Mouse (Mus musculus) embryonic facial prominence, embryonic 15.5 days (tissue): ENCODE results near the gene Tpm3. TPM values are rescaled to one million over a fixed set of nuclear protein-coding genes. Genes with fewer than 3 reads are reported as not detected.

Source experiments
- ATAC-seq: fragments of 200-750 bp; cut with Nextera tagmentation; 2 replicates; pipeline ENCODE4 v1.8.0; 2017; ENCODE audit warnings: low read depth, moderate TSS enrichment; ENCODE audit not compliant: insufficient number of reproducible peaks, low FRiP score, low TSS enrichment
- H3K27ac ChIP-seq: fragments of 300-500 bp; sonication (generic); replicated peaks from 2 replicates; pipeline ENCODE4 v1.5.1; 2015; ENCODE audit warnings: mild to moderate bottlenecking, inconsistent platforms
- H3K27me3 ChIP-seq: fragments of 300-500 bp; sonication (generic); 2 replicates; pipeline ENCODE4 v1.6.1; 2015; ENCODE audit warnings: inconsistent platforms
- H3K36me3 ChIP-seq: fragments of 300-500 bp; sonication (generic); 2 replicates; pipeline ENCODE4 v1.6.1; 2015; ENCODE audit warnings: mild to moderate bottlenecking, inconsistent platforms
- H3K4me1 ChIP-seq: fragments of 300-500 bp; sonication (generic); 2 replicates; pipeline ENCODE4 v1.6.1; 2015; ENCODE audit warnings: inconsistent platforms
- H3K4me2 ChIP-seq: fragments of 300-500 bp; sonication (generic); replicated peaks from 2 replicates; pipeline ENCODE4 v1.6.1; 2015; ENCODE audit warnings: mild to moderate bottlenecking, inconsistent platforms
- H3K4me3 ChIP-seq: fragments of 300-500 bp; sonication (generic); replicated peaks from 2 replicates; pipeline ENCODE4 v1.5.1; 2015; ENCODE audit warnings: mild to moderate bottlenecking, inconsistent platforms
- H3K9ac ChIP-seq: fragments of 300-500 bp; sonication (generic); 2 replicates; pipeline ENCODE4 v1.6.1; 2015; ENCODE audit warnings: inconsistent platforms
- H3K9me3 ChIP-seq: fragments of 300-500 bp; sonication (generic); replicated peaks from 2 replicates; pipeline ENCODE4 v1.6.1; 2016; ENCODE audit warnings: inconsistent platforms
- WGBS: fragments of 180-500 bp; shearing (Covaris S2); methylation state at CpG from one replicate; pipeline ENCODE4 v1.1.7; 2015; 5-methylcytosine and 5-hydroxymethylcytosine counted together
- microRNA counts: library from miRNA; unstranded; fragments of <30 nt; microRNA quantifications from one replicate; lab custom pipeline; 2016
- microRNA-seq: library from miRNA; unstranded; fragments of <30 nt; microRNA quantifications from one replicate; pipeline ENCODE4, GENCODE M21; 2016; ENCODE audit warnings: borderline number of aligned reads
- polyA plus RNA-seq: library from polyadenylated mRNA; unstranded; fragments of >200 nt; fragmentation: Nextera tagmentation; extraction: Ambion mirVana; gene quantifications from 2 replicates; pipeline ENCODE4 v1.2.1, GENCODE M21; 2015

Gene Tpm3
- polyA plus RNA-seq, 1 experiment from 2014 or later: 441 TPM

GRCm38 (mm10) chr3:90139962-90140361 is 67.5 kb downstream of the Tpm3 start:
- WGBS: 88% methylated on average over 3 of the region's 3 CpGs
- no peak for ATAC-seq
- H3K27ac ChIP-seq: no peak overlapping the region

GRCm38 (mm10) chr3:90145461-90145860 is 73.0 kb downstream of the Tpm3 start:
- Histone ChIP-seq H3K9ac (no peak overlapping the region), H3K4me1 (no peaks in the 10 kb centered on the region), H3K27ac (no peak overlapping the region), H3K27me3 (no peaks in the 10 kb centered on the region), H3K36me3 (no peaks in the 10 kb centered on the region), H3K9me3 (no peaks in the 10 kb centered on the region), H3K4me2 (no peak overlapping the region), H3K4me3 (no peak overlapping the region)
- whole genome bisulfite sequencing: 68% methylated on average over 3 of the region's 3 CpGs
- ATAC-seq: no peak

More at GRCm38 (mm10) chr3:90139962-90140361, 67.5 kb downstream of the Tpm3 start:
- H3K4me1 ChIP-seq: no peaks in the 10 kb centered on the region
- no peak overlapping the region for H3K4me3 ChIP-seq
- H3K27me3 ChIP-seq: no peaks in the 10 kb centered on the region
- no peaks in the 10 kb centered on the region for H3K9me3 ChIP-seq
- H3K36me3 ChIP-seq: no peaks in the 10 kb centered on the region
- no peak overlapping the region for H3K4me2 ChIP-seq
- H3K9ac ChIP-seq: no peak overlapping the region

DNA sequence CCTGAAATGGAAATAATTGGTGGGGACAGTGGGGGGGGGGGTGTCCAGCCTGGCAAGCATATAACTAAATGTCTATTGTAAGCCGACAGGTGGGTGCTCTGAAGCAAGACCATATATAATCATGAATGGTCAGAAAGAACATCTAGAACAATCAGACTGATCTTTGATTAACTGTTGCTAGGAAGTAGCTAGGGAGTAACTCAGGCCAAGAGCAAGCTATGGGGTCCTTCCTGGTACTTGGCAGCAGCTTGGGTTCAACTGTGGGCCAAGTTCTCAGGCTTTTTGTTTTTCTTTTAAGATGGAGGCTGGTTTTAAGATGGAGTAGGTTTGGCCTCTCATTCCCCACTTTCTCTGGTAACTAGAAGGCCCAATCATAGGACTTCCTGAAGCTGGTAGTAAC is 74.2 kb downstream of the Tpm3 start:
- 92% methylated on average over 1 of the region's 1 CpGs for WGBS

More for the DNA sequence above, 74.2 kb downstream of the Tpm3 start:
- ATAC-seq: no peak
- Histone ChIP-seq H3K4me1 (no peaks in the 10 kb centered on the region), H3K9me3 (no peaks in the 10 kb centered on the region), H3K9ac (no peak overlapping the region), H3K27me3 (no peaks in the 10 kb centered on the region), H3K4me2 (no peak overlapping the region), H3K27ac (no peak overlapping the region), H3K36me3 (no peaks in the 10 kb centered on the region), H3K4me3 (no peak overlapping the region)

MicroRNA genes within 50 kb of the gene (microRNA counts, 519-probe panel; counts per million panel counts)
- microRNA mmu-miR-190b (lab: Ali Mortazavi, UCI): 3,102 counts per million, percentile 75 among the panel's probes with 10 or more counts

Small RNA genes within 50 kb of the gene (microRNA-seq; reads per million reads assigned to microRNA genes)
- 6.0 reads per million, percentile 23 among the genes with 10 or more reads in this experiment for gene Mir190b

Other genes with a start within 250 kb of the Tpm3 start
- 3.5 and 4.0 TPM in 2 replicates for gene She, start 241.3 kb upstream of the Tpm3 start, polyA plus RNA-seq
- 3.4 and 3.6 TPM in 2 replicates for gene Il6ra, start 159.5 kb upstream of the Tpm3 start, polyA plus RNA-seq
- 19.0 and 19.3 TPM in 2 replicates for gene Atp8b2, start 109.1 kb upstream of the Tpm3 start, polyA plus RNA-seq
- 145 and 152 TPM in 2 replicates for gene Hax1, start 73.9 kb upstream of the Tpm3 start, polyA plus RNA-seq
- 132 and 149 TPM in 2 replicates for gene 4933434E20Rik, start 21.0 kb upstream of the Tpm3 start, polyA plus RNA-seq
- gene Ubap2l, start 20.0 kb upstream of the Tpm3 start, polyA plus RNA-seq: 175 and 176 TPM in 2 replicates
- 0.36 and 0.42 TPM in 2 replicates for gene Nup210l, start 31.5 kb downstream of the Tpm3 start, polyA plus RNA-seq
- 1,680 and 1,915 TPM in 2 replicates for gene Rps27, start 141.0 kb downstream of the Tpm3 start, polyA plus RNA-seq
- gene Rab13, start 141.0 kb downstream of the Tpm3 start, polyA plus RNA-seq: 34.0 and 35.0 TPM in 2 replicates
- gene Jtb, start 158.9 kb downstream of the Tpm3 start, polyA plus RNA-seq: 111 and 121 TPM in 2 replicates
- gene Creb3l4, start 170.9 kb downstream of the Tpm3 start, polyA plus RNA-seq: 6.1 and 7.3 TPM in 2 replicates
- gene Slc39a1, start 175.5 kb downstream of the Tpm3 start, polyA plus RNA-seq: 107 and 115 TPM in 2 replicates
- 24.7 and 27.8 TPM in 2 replicates for gene Crtc2, start 181.5 kb downstream of the Tpm3 start, polyA plus RNA-seq
- 4.0 and 4.5 TPM in 2 replicates for gene Dennd4b, start 192.5 kb downstream of the Tpm3 start, polyA plus RNA-seq
- gene Gatad2b, start 220.5 kb downstream of the Tpm3 start, polyA plus RNA-seq: 15.2 and 16.8 TPM in 2 replicates